Mouse (Mus musculus) C2C12 (cell line): ENCODE results near the gene Arhgap15. TPM values are rescaled to one million over a fixed set of nuclear protein-coding genes. Genes with fewer than 3 reads are reported as not detected.

Experiments
- H3K27me3 ChIP-seq: one replicate; pipeline ENCODE4 v1.6.1; 2011; ENCODE audit not compliant: control insufficient read depth, insufficient read depth, insufficient read length
- H3K36me3 ChIP-seq: one replicate; pipeline ENCODE4 v1.6.1; 2011; ENCODE audit not compliant: control insufficient read depth, insufficient read depth
- H3K4me3 ChIP-seq: one replicate; pipeline ENCODE4 v1.5.1; 2011; ENCODE audit warnings: mild to moderate bottlenecking, control low read depth; ENCODE audit not compliant: poor library complexity, insufficient read depth, severe bottlenecking
- H3K79me2 ChIP-seq: one replicate; pipeline ENCODE4 v1.6.1; 2011; ENCODE audit not compliant: control insufficient read depth, insufficient read depth
- H3K79me3 ChIP-seq: one replicate; pipeline ENCODE4 v1.6.1; 2011; ENCODE audit warnings: low read depth, control low read depth
- H3ac ChIP-seq: one replicate; pipeline ENCODE3; 2011; ENCODE audit warnings: low read depth; ENCODE audit not compliant: control insufficient read depth, insufficient read length
- CEBPB ChIP-seq: IDR thresholded peaks from one replicate; pipeline ENCODE4 v1.6.1; 2011; ENCODE audit warnings: low read depth, mild to moderate bottlenecking, control low read depth, moderate library complexity
- CTCF ChIP-seq: IDR thresholded peaks from one replicate; pipeline ENCODE4 v1.5.1; 2011; ENCODE audit not compliant: control insufficient read depth, insufficient read depth, insufficient read length
- FOSL1 ChIP-seq: IDR thresholded peaks from one replicate; pipeline ENCODE4 v1.8.0; 2011; ENCODE audit warnings: mild to moderate bottlenecking, low read length; ENCODE audit not compliant: poor library complexity, insufficient read depth, severe bottlenecking
- MAX ChIP-seq: IDR thresholded peaks from one replicate; pipeline ENCODE4 v1.6.1; 2011; ENCODE audit warnings: mild to moderate bottlenecking, control low read depth
- MYOD1 ChIP-seq: IDR thresholded peaks from one replicate; pipeline ENCODE4 v1.6.1; 2011; ENCODE audit warnings: low read depth; ENCODE audit not compliant: control insufficient read depth, insufficient read length
- MYOG ChIP-seq: IDR thresholded peaks from one replicate; pipeline ENCODE4 v1.6.1; 2011; ENCODE audit not compliant: control insufficient read depth, insufficient read length; ENCODE audit errors: extremely low read depth
- USF1 ChIP-seq: IDR thresholded peaks from one replicate; pipeline ENCODE4 v1.6.1; 2011; ENCODE audit warnings: low read depth, mild to moderate bottlenecking, control low read depth, moderate library complexity
- polyA plus RNA-seq: library from polyadenylated mRNA; unstranded; fragments of >200 nt; fragmentation: generic; extraction: Trizol; gene quantifications from one replicate; pipeline ENCODE4 v1.2.1, GENCODE M21; 2012; ENCODE audit warnings: missing spikeins

Arhgap15 gene
- polyA plus RNA-seq, 1 experiment: not detected

GRCm38 (mm10) chr2:44436652-44437051 lies 688.0 kb downstream of the Arhgap15 start:
- H3ac ChIP-seq: no peak overlapping the region
- no peaks in the 10 kb centered on the region for H3K36me3 ChIP-seq
- no peaks in the 10 kb centered on the region for H3K79me2 ChIP-seq

GRCm38 (mm10) chr2:44437496-44438057 lies 689.0 kb downstream of the Arhgap15 start:
- no peak for TF ChIP-seq CTCF
- no peak for TF ChIP-seq MYOG
- TF ChIP-seq USF1: no peak
- no peak for TF ChIP-seq FOSL1
- TF ChIP-seq MYOD1: no peak
- no peak for TF ChIP-seq CEBPB
- TF ChIP-seq MAX: no peak
- Histone ChIP-seq H3K4me3 (no peak overlapping the region), H3K36me3 (no peaks in the 10 kb centered on the region), H3ac (no peak overlapping the region), H3K79me2 (no peaks in the 10 kb centered on the region), H3K79me3 (no peaks in the 10 kb centered on the region), H3K27me3 (no peaks in the 10 kb centered on the region)

More at GRCm38 (mm10) chr2:44436652-44437051, 688.0 kb downstream of the Arhgap15 start:
- Histone ChIP-seq H3K79me3 (no peaks in the 10 kb centered on the region), H3K27me3 (no peaks in the 10 kb centered on the region), H3K4me3 (no peak overlapping the region)
- TF ChIP-seq MAX: no peak
- TF ChIP-seq MYOD1: no peak
- no peak for TF ChIP-seq MYOG
- no peak for TF ChIP-seq CEBPB
- no peak for TF ChIP-seq CTCF
- no peak for TF ChIP-seq FOSL1
- no peak for TF ChIP-seq USF1

- Histone ChIP-seq H3K4me3 (no peak overlapping the region), H3K36me3 (no peaks in the 10 kb centered on the region), H3K27me3 (no peaks in the 10 kb centered on the region), H3ac (no peak overlapping the region), H3K79me2 (no peaks in the 10 kb centered on the region), H3K79me3 (no peaks in the 10 kb centered on the region)
- TF ChIP-seq USF1 (no peak), MAX (no peak), FOSL1 (no peak), CEBPB (no peak), MYOD1 (no peak), MYOG (no peak), CTCF (no peak)
These were observed 689.4 kb downstream of the Arhgap15 start for GRCm38 (mm10) chr2:44438070-44438469.

GRCm38 (mm10) chr2:44444938-44445337 lies 696.3 kb downstream of the Arhgap15 start:
- Histone ChIP-seq H3K79me2 (no peaks in the 10 kb centered on the region), H3K27me3 (no peaks in the 10 kb centered on the region), H3K36me3 (no peaks in the 10 kb centered on the region), H3K4me3 (no peak overlapping the region), H3K79me3 (no peaks in the 10 kb centered on the region), H3ac (no peak overlapping the region)
- TF ChIP-seq CEBPB (no peak), CTCF (no peak), MYOD1 (no peak), USF1 (no peak), MAX (no peak), FOSL1 (no peak), MYOG (no peak)

Other genes with a start within 250 kb of the Arhgap15 start
- gene Kynu, start 193.5 kb upstream of the Arhgap15 start, polyA plus RNA-seq: not detected